Mouse (Mus musculus) liver, embryonic 13.5 days (tissue): ENCODE results near the gene Gm973. TPM values are rescaled to one million over a fixed set of nuclear protein-coding genes. Genes with fewer than 3 reads are reported as not detected.
"Not testable (repeated sequence)": the region's sequence is repeated elsewhere in the genome, so short reads cannot be mapped to it uniquely, and the experiment has no call there.

Experiments
- ATAC-seq: fragments of 200-750 bp; cut with Nextera tagmentation; 2 replicates; pipeline ENCODE4 v1.8.0; 2017; ENCODE audit warnings: low read depth, mild to moderate bottlenecking, moderate number of reproducible peaks, moderate library complexity
- DNase-seq: peaks from one replicate; pipeline ENCODE4 v3.0.0; 2022
- H3K27ac ChIP-seq: fragments of 300-500 bp; sonication (generic); 2 replicates; pipeline ENCODE4 v1.5.1; 2015; ENCODE audit warnings: moderate library complexity, mild to moderate bottlenecking, inconsistent platforms
- H3K27me3 ChIP-seq: fragments of 300-500 bp; sonication (generic); 2 replicates; pipeline ENCODE4 v1.6.1; 2015; ENCODE audit warnings: mild to moderate bottlenecking, inconsistent platforms
- H3K36me3 ChIP-seq: fragments of 300-500 bp; sonication (generic); 2 replicates; pipeline ENCODE4 v1.6.1; 2015; ENCODE audit warnings: mild to moderate bottlenecking, inconsistent platforms
- H3K4me1 ChIP-seq: fragments of 300-500 bp; sonication (generic); replicated peaks from 2 replicates; pipeline ENCODE4 v1.6.1; 2015; ENCODE audit warnings: inconsistent platforms
- H3K4me2 ChIP-seq: fragments of 300-500 bp; sonication (generic); 2 replicates; pipeline ENCODE4 v1.6.1; 2015; ENCODE audit warnings: inconsistent platforms, mild to moderate bottlenecking, moderate library complexity
- H3K4me3 ChIP-seq: fragments of 300-500 bp; sonication (generic); replicated peaks from 2 replicates; pipeline ENCODE4 v1.5.1; 2015; ENCODE audit warnings: mild to moderate bottlenecking, inconsistent platforms
- H3K9ac ChIP-seq: fragments of 300-500 bp; sonication (generic); 2 replicates; pipeline ENCODE4 v1.6.1; 2015; ENCODE audit warnings: mild to moderate bottlenecking, inconsistent platforms
- H3K9me3 ChIP-seq: fragments of 300-500 bp; sonication (generic); replicated peaks from 2 replicates; pipeline ENCODE4 v1.6.1; 2016; ENCODE audit warnings: inconsistent platforms
- WGBS: fragments of 180-500 bp; shearing (Covaris S2); methylation state at CpG from one replicate; pipeline ENCODE4 v1.1.7; 2015; ENCODE audit not compliant: insufficient replicate concordance; 5-methylcytosine and 5-hydroxymethylcytosine counted together
- polyA plus RNA-seq: library from polyadenylated mRNA; unstranded; fragments of >200 nt; fragmentation: Nextera tagmentation; extraction: Ambion mirVana; gene quantifications from 2 replicates; pipeline ENCODE4 v1.2.1, GENCODE M21; 2015

Gm973 gene
- polyA plus RNA-seq, 1 experiment from 2014 or later, result 0.12 TPM

GRCm38 (mm10) chr1:59638371-59638770 is 122.3 kb downstream of the Gm973 start:
- peaks cover 27% of the 10 kb centered on the region for H3K4me1 ChIP-seq
- DNase-seq, result no peak
- WGBS, result 75% methylated on average over 3 of the region's 3 CpGs
- no peaks in the 10 kb centered on the region for H3K9me3 ChIP-seq
- no peak overlapping the region for H3K9ac ChIP-seq
- ATAC-seq, result no peak
- no peak overlapping the region for H3K4me3 ChIP-seq
- H3K27me3 ChIP-seq, result no peaks in the 10 kb centered on the region
- H3K4me2 ChIP-seq, result no peak overlapping the region
- H3K27ac ChIP-seq, result no peak overlapping the region
- H3K36me3 ChIP-seq, result peaks cover 17% of the 10 kb centered on the region

GRCm38 (mm10) chr1:59642488-59642887 is 126.4 kb downstream of the Gm973 start:
- Histone ChIP-seq H3K4me1 (peaks cover 3% of the 10 kb centered on the region), H3K4me3 (no peak overlapping the region), H3K9me3 (no peaks in the 10 kb centered on the region), H3K27ac (no peak overlapping the region), H3K4me2 (no peak overlapping the region), H3K27me3 (no peaks in the 10 kb centered on the region), H3K36me3 (peaks cover 31% of the 10 kb centered on the region), H3K9ac (no peak overlapping the region)
- ATAC-seq, result peak; percentile 34; the same call in 1 of the 2 replicates
- WGBS, result 14% methylated on average over 1 of the region's 1 CpGs
- DNase-seq, result no peak

GRCm38 (mm10) chr1:59646502-59646901 is 130.4 kb downstream of the Gm973 start:
- not testable (repeated sequence) for H3K4me3 ChIP-seq, H3K4me1 ChIP-seq, H3K27me3 ChIP-seq, H3K27ac ChIP-seq, DNase-seq, ATAC-seq, H3K4me2 ChIP-seq, H3K9ac ChIP-seq, H3K9me3 ChIP-seq
- H3K36me3 ChIP-seq, result peaks cover 48% of the 10 kb centered on the region
- 80% methylated on average over 2 of the region's 2 CpGs for WGBS

- no peak overlapping the region for H3K4me3 ChIP-seq
- WGBS, result 55% methylated on average over 3 of the region's 3 CpGs
- no peak overlapping the region for H3K27ac ChIP-seq
- ATAC-seq (no peak), DNase-seq (no peak)
- peaks cover 55% of the 10 kb centered on the region for H3K36me3 ChIP-seq
- H3K9ac ChIP-seq, result no peak overlapping the region
- H3K4me1 ChIP-seq, result peaks cover 6% of the 10 kb centered on the region; the same call in 1 of the 2 replicates
- H3K9me3 ChIP-seq, result no peaks in the 10 kb centered on the region
- H3K27me3 ChIP-seq, result no peaks in the 10 kb centered on the region
- H3K4me2 ChIP-seq, result no peak overlapping the region
Observed at GRCm38 (mm10) chr1:59651201-59651819, 135.2 kb downstream of the Gm973 start.

- H3K27ac ChIP-seq, result no peak overlapping the region
- H3K9me3 ChIP-seq, result no peaks in the 10 kb centered on the region
- no peak overlapping the region for H3K4me2 ChIP-seq
- H3K4me1 ChIP-seq, result peaks cover 6% of the 10 kb centered on the region
- no peak overlapping the region for H3K4me3 ChIP-seq
- no peaks in the 10 kb centered on the region for H3K27me3 ChIP-seq
- 85% methylated on average over 3 of the region's 3 CpGs for WGBS
- DNase-seq (no peak), ATAC-seq (no peak)
- H3K9ac ChIP-seq, result no peak overlapping the region
- H3K36me3 ChIP-seq, result peaks cover 37% of the 10 kb centered on the region
Observed at GRCm38 (mm10) chr1:59653243-59653911, 137.3 kb downstream of the Gm973 start.

DNA sequence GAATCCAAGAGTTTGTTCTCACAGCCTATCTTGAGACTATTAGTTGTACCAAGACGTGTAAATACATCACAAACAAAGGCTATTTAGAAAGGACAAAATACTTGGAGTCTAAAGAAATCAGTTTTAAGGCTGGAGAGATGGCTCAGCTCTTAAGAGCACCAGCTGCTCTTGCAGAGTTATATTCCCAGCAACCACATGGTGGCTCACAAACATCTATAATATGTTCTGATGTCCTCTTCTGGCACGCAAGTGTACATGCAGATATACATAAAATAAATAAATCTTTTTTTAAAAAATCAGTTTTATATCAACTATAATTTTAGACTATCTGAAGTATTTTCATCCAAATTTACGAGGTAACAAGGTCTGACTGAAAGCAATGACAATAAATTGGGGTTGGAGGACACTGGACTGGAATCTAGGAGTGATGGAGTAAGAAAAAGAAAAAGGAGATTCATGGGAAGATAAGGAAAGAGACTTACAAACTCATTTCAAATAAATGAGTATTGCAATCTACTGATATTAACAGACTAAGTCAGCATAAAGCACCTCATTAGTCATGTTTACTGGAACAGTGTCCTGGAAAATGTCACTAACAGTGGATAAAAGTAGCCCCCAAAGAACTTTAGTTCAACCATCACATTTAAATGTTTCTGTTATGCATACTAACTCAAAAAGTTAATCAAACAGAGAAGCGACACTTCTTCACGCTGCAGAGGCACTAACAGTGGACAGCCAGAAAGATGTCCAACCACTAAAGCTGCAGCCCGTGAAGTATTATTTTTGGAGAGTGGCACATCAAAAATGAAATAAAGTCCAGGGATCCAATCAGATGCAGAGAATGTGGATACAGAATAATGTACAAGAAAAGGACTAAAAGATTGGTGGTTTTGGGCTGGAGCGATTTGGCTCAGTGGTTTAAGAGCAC is 140.4 kb downstream of the Gm973 start:
- 78% methylated on average over 7 of the region's 7 CpGs for WGBS
- peaks cover 28% of the 10 kb centered on the region for H3K36me3 ChIP-seq
- no peak for ATAC-seq
- H3K4me1 ChIP-seq, result peaks cover 18% of the 10 kb centered on the region
- H3K27me3 ChIP-seq, result no peaks in the 10 kb centered on the region
- H3K27ac ChIP-seq, result no peak overlapping the region
- H3K4me2 ChIP-seq, result no peak overlapping the region
- no peak overlapping the region for H3K4me3 ChIP-seq
- no peaks in the 10 kb centered on the region for H3K9me3 ChIP-seq
- H3K9ac ChIP-seq, result no peak overlapping the region
- DNase-seq, result no peak

DNA sequence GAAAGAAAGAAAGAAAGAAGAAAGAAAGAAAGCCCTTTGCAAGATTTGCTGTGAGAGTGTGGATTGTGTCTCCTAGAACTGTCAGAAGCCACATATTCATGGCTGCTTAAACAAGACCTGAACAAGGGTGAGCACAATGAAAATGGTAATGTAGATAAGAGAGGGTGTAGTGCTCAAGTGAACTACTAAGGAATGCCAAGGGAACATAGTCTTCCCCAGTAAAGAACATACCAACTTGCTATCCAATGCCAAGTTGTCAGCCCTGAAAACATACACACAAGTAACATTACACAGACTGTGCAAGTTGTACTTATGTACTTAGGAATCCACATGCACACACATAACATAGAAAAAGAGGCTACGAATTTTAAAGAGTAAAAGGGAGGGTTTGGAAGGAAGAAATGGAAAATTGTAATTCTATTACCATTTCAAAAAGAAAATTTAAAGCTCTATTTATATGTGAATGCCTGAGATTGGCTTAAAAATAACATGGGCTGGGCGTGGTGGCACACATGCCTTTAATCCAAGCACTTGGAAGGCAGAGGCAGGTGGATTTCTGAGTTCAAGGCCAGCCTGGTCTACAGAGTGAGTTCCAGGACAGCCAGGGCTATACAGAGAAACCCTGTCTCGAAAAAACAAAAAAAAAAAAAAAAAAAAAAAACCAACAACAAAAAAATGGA is 147.5 kb downstream of the Gm973 start:
- 0 out of 2 replicates have a peak, but pooled peaks have one; percentile 36 for ATAC-seq
- H3K4me3 ChIP-seq, result no peak overlapping the region
- DNase-seq, result no peak
- no peak overlapping the region for H3K27ac ChIP-seq
- 84% methylated on average over 2 of the region's 3 CpGs for WGBS
- no peaks in the 10 kb centered on the region for H3K27me3 ChIP-seq
- H3K4me2 ChIP-seq, result no peak overlapping the region
- H3K4me1 ChIP-seq, result peaks cover 32% of the 10 kb centered on the region
- H3K9ac ChIP-seq, result no peak overlapping the region
- H3K9me3 ChIP-seq, result no peaks in the 10 kb centered on the region
- H3K36me3 ChIP-seq, result peaks cover 13% of the 10 kb centered on the region

DNA sequence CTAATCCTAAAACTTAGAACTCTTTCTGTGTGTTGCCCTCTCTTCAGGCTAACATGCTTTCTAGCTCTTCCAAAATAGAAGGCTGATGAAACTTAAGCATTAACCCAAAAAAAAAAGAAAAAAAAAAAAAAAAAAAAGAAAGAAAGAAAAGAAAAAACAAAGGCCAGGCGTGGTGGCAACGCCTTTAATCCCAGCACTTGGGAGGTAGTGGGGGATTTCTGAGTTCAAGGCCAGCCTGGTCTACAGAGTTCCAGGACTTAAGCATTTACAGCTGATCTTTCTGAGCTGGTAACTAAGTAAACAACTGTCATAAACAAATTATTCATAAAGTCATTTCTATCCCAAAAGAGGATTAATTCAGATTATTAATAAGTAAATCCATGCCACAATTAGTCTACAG is 152.8 kb downstream of the Gm973 start:
- H3K4me1 ChIP-seq, result peaks cover 31% of the 10 kb centered on the region
- no peak for DNase-seq
- H3K27me3 ChIP-seq, result no peaks in the 10 kb centered on the region
- no peak overlapping the region for H3K27ac ChIP-seq
- 82% methylated on average over 2 of the region's 2 CpGs for WGBS
- ATAC-seq, result no peak
- 0 out of 2 replicates have a peak, but pooled peaks cover 12% of the 10 kb centered on the region for H3K36me3 ChIP-seq
- H3K9me3 ChIP-seq, result no peaks in the 10 kb centered on the region
- H3K4me2 ChIP-seq, result peak overlapping the region; percentile 80
- H3K9ac ChIP-seq, result peak overlapping the region; percentile 99
- H3K4me3 ChIP-seq, result peak overlapping the region; percentile 100

DNA sequence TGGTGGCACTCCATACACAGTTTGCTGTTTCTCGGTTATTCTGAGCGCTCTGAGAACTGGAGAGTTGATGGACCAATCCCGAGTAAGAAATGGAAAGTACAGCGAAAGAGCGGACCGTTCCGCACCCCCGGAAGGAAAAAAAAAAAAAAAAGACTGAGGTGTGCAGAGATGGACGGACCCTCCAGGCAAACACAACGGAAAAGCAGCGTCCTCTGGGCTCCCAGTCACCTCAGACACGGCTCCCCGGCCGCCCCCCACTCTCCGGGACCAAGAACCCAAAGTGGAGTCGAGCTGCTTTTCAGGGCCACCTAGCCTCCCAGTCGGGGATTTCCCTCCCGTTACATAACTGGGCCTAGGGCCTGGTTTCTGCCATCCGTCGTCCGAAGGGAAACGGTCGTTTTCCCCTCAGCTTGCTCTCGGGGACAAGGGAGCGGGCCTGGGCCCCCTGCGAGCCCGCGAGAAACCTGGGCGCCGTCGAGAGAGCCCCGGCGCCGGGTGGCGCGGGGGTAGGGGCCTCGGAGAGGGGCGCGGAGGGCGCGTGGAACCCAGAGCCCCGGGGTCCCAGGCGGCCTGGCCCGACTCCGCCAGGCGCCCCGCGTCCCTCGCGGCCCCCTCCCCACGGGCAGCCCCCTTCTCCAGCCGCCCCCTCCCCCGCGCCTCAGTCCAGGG is 154.0 kb downstream of the Gm973 start:
- peak overlapping the region; percentile 100 for H3K4me3 ChIP-seq
- H3K9me3 ChIP-seq, result no peaks in the 10 kb centered on the region
- H3K27ac ChIP-seq, result peak overlapping the region; percentile 91
- peak overlapping the region; percentile 99 for H3K9ac ChIP-seq
- peaks cover 31% of the 10 kb centered on the region for H3K4me1 ChIP-seq
- H3K27me3 ChIP-seq, result no peaks in the 10 kb centered on the region
- peak; percentile 74 for ATAC-seq
- 0 out of 2 replicates have a peak, but pooled peaks cover 12% of the 10 kb centered on the region for H3K36me3 ChIP-seq
- peak; percentile 24 for DNase-seq
- peak overlapping the region; percentile 80 for H3K4me2 ChIP-seq
- WGBS, result 0% methylated on average over 41 of the region's 54 CpGs

GRCm38 (mm10) chr1:59670641-59671168 is 154.6 kb downstream of the Gm973 start, which contains the start of gene Sumo1:
TSS of gene Sumo1 (minus strand) at chr1:59670834.
- Histone ChIP-seq H3K9ac (peak within 1 kb of the TSS; percentile 99), H3K4me3 (peak within 1 kb of the TSS; percentile 100), H3K27ac (peak within 1 kb of the TSS; percentile 91), H3K4me2 (peak within 1 kb of the TSS; percentile 80), H3K27me3 (no peaks in the 10 kb centered on the region), H3K9me3 (no peaks in the 10 kb centered on the region), H3K36me3 (0 out of 2 replicates have a peak, but pooled peaks cover 12% of the 10 kb centered on the region), H3K4me1 (peaks cover 31% of the 10 kb centered on the region)
- 0% methylated on average over 36 of the region's 36 CpGs for WGBS
- ATAC-seq (peak; percentile 91), DNase-seq (peak; percentile 76)
